Mouse (Mus musculus) embryonic fibroblast, embryonic 13.5 days (primary cell): ENCODE measurements around the gene D630045J12Rik. TPM values are rescaled to one million over a fixed set of nuclear protein-coding genes. Genes with fewer than 3 reads are reported as not detected.

Experiments
- H3K27ac ChIP-seq: 2 replicates; pipeline ENCODE4 v1.5.1; 2012; ENCODE audit warnings: low read length, control low read depth, inconsistent platforms; ENCODE audit not compliant: insufficient read depth
- H3K4me1 ChIP-seq: 2 replicates; pipeline ENCODE4 v1.6.1; 2011; ENCODE audit warnings: low read length; ENCODE audit not compliant: control insufficient read depth, insufficient read depth
- H3K4me3 ChIP-seq: 2 replicates; pipeline ENCODE4 v1.5.1; 2011; ENCODE audit warnings: mild to moderate bottlenecking, control low read depth, low read length; ENCODE audit not compliant: insufficient read depth
- CTCF ChIP-seq: IDR thresholded peaks from 2 replicates; pipeline ENCODE4 v1.5.1; 2011; ENCODE audit warnings: mild to moderate bottlenecking, control low read depth, low read length, moderate library complexity, borderline replicate concordance; ENCODE audit not compliant: insufficient read depth
- POLR2A ChIP-seq: IDR thresholded peaks from 2 replicates; pipeline ENCODE4 v1.6.1; 2011; ENCODE audit warnings: low read depth, mild to moderate bottlenecking, control low read depth, low read length, moderate library complexity
- polyA plus RNA-seq: library from polyadenylated mRNA; stranded (reverse); fragments of >200 nt; gene quantifications from 2 replicates; pipeline ENCODE4 v1.2.4, GENCODE M21; 2011; ENCODE audit warnings: low read depth; ENCODE audit not compliant: missing spikeins, insufficient read length

Gene D630045J12Rik
- polyA plus RNA-seq, 1 experiment: 6.1 TPM

DNA sequence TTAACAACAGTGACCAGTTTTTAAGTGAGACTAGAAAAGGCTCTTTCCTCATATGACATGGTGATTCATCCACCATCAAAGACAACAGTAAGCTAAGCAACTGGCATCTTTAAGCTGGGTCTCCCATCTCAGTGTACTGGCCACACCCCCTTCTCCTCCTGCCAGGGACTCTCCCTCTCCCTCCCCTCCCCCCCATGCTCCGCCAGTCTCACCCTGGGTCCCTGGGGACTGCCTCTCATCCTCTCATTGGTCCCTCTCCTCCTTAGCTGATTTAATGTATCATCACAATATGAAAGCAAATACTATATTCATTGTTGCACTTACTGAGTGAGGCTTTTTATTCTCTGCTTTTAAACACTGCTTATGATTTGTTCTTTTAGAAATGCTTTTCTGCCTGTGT is 29.7 kb downstream of the D630045J12Rik start:
- TF ChIP-seq CTCF: no peak
- no peak for TF ChIP-seq POLR2A
- no peak overlapping the region for H3K27ac ChIP-seq

DNA sequence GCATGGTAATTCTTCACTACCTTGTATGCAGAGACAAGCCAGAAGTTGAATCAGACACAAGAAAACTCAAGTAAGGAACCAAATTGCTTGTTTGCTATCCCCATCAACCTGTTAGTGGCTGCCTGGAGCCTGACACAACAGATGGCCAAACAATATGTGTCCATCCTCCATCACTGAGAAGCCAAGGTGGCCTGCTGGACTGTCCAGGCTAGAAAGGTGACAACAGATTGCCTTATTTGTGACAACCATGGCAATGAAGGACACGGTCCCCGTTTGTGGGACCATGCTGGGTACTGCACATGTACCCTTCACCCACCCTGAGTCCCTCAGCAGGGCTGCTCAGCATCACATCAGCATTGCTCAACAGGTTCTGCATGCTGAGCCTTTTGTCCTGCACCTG is 34.5 kb downstream of the D630045J12Rik start:
- TF ChIP-seq POLR2A (no peak), CTCF (no peak)
- H3K27ac ChIP-seq: no peak overlapping the region
- no peak overlapping the region for H3K4me3 ChIP-seq
- H3K4me1 ChIP-seq: no peaks in the 10 kb centered on the region

More for the DNA sequence above, 29.7 kb downstream of the D630045J12Rik start:
- Histone ChIP-seq H3K4me3 (no peak overlapping the region), H3K4me1 (no peaks in the 10 kb centered on the region)

DNA sequence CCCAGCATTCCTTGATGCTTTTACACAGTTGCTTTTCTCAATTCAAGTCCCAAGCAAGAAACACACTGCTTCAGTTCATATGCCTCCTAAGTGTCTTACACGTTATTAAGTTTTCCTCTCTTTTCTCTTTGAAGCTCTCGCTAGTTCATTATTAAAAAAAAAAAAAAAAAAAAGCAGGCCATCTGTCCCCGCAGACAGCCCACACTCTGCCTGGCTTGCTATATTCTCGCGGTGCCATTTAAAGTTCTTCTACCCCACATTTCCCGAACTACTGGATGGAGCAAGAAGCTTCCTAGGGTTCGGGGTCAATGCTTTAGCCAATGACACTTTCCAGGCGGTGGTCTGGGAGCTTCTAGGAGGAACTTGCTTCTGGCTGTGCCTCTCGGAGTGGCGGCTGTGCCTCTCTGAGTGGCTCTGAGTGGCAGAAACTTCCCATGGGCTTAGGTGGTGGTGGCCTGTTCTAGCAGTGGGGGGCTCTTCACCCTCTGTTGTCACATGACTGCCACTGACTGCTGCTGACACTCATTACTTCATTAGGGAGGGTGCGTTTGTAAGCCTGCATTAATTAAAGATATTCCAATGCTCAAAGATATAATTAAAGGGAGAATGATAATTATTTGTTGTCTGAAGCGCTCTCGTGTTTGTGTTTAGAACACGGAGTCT is 38.2 kb downstream of the D630045J12Rik start:
- no peak for TF ChIP-seq POLR2A
- no peak for TF ChIP-seq CTCF
- Histone ChIP-seq H3K4me1 (no peaks in the 10 kb centered on the region), H3K4me3 (no peak overlapping the region), H3K27ac (no peak overlapping the region)

DNA sequence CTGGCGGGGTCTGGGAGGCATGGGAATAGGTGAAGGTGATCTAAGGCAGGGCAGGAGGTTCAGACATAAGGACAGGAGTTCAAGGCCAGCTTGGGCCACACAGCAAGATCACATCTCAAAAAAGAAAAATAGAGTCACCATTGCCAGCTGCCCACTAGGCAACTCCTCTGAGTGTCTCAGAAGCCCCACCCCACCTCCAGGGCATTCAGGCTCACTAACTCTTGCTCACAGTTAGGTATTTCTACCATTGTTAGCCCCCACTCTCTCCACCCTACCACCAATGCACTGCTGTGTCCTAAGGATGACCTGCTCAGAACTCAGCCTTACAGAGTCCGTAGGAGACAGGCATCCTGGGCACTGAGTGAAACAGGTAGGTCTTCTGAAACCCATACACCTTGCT is 46.2 kb downstream of the D630045J12Rik start:
- H3K4me3 ChIP-seq: no peak overlapping the region
- no peak for TF ChIP-seq POLR2A
- H3K27ac ChIP-seq: no peak overlapping the region
- H3K4me1 ChIP-seq: 0 out of 2 replicates have a peak, but pooled peaks cover 4% of the 10 kb centered on the region

DNA sequence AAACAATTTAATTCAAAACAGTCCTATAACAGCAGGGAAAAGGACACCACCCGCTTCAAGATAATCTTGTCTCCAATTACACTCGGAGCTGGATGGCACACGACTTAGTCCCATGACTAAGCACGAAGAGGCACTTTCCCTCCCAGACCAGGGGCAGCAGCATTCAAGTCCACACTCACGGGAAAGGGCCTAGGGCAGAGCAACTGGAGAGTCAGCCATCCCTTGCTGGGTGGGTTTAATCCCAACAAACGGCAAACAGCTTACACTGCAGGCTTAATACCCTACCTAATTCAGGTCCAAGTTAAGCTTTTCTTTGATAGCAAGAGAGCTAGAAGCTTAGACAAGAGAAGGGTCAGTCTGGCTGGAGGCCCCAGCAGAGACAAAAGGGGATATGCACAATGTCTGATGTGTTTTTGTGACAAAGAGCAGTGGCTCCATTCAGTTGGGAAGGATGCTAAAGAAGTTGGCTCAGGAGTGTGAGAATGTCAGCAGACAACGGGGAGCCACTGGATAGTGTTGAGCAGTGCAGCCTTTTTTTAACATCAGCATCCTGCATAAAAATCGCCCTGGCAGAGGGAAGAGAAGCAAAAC is 46.8 kb downstream of the D630045J12Rik start:
- no peak overlapping the region for H3K27ac ChIP-seq
- H3K4me3 ChIP-seq: no peak overlapping the region
- H3K4me1 ChIP-seq: 0 out of 2 replicates have a peak, but pooled peaks cover 4% of the 10 kb centered on the region
- no peak for TF ChIP-seq CTCF
- no peak for TF ChIP-seq POLR2A

DNA sequence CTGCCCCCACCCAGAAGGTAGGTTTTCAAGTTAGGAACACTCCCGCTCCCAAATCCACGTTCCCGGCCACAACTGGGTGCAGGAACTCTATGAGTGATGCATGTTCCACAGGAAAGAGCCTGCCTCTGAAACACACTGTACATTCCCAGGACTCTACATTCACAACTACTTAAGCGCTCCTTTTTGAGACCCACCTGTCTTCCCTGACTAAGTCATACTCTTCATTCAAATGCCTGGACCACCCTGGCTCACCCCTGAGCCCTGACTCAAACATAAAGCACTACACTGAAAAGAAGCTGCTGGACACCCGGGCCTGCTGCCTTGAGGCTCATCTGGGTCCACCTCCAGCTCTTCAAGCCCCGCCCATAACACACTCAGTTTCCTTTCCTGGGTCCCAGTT is 48.4 kb downstream of the D630045J12Rik start:
- TF ChIP-seq CTCF: no peak
- no peak for TF ChIP-seq POLR2A
- Histone ChIP-seq H3K4me3 (no peak overlapping the region), H3K4me1 (0 out of 2 replicates have a peak, but pooled peaks cover 4% of the 10 kb centered on the region), H3K27ac (no peak overlapping the region)

DNA sequence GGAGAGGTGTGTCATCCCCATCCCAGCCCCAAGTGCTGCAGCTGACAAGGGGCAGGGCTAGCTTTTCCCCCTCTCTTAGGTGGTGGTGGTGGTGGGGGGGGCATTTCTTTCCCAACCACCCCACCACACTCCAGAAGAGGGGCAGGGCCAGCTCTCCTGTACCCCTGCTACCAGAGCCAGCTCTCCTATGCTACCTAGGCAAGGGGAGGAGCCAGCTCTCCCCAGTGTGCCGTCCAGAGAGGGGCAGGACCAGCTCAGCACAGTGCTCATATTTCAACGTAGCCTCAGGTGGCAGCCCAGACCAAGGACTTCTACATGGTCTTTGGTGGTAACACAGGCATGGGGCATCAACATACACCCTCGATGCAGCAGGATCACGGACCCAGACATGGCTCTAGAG is 50.0 kb downstream of the D630045J12Rik start:
- 0 out of 2 replicates have a peak, but pooled peaks cover 4% of the 10 kb centered on the region for H3K4me1 ChIP-seq
- no peak overlapping the region for H3K27ac ChIP-seq
- H3K4me3 ChIP-seq: no peak overlapping the region
- TF ChIP-seq CTCF (no peak), POLR2A (no peak)

DNA sequence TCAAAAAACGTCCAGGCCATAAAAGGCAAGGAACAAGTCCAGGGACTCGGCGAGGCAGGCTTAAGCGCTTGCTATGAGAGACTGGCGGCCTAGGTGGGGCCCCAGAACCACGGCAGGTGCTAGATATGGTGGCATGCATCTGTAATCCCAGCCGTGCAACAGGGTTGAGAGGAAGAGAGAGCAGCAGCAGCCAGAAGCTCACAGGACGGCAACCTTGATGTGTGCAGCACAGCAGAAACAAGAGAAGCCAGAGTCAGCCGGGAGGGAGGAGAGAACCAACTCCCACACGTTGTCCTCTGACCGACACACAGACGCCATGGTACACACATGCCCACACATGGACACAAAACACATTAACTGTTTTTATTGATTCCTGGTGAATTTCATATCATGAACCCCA is 51.0 kb downstream of the D630045J12Rik start:
- Histone ChIP-seq H3K4me1 (0 out of 2 replicates have a peak, but pooled peaks cover 4% of the 10 kb centered on the region), H3K4me3 (no peak overlapping the region), H3K27ac (no peak overlapping the region)
- TF ChIP-seq POLR2A: no peak
- TF ChIP-seq CTCF: no peak

DNA sequence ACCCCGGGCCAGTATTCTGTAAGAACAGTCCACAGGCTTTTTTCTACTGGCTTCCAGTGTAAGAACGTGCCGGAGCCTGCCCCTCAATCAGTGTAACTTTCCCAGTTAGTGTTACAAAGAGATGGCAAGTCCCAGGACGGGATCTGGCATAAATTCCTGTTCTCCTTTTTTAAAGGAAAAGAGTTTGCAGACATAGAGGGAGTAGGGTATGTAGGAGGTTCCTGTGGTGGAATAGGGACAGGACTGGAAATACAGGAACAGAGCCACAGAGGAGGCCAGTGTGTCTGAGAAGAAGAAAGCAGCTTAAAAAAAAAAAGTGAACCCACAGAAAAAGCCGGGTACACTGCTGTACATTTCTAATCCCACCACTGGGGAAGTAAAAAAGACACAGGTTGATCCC is 52.3 kb downstream of the D630045J12Rik start:
- H3K27ac ChIP-seq: no peak overlapping the region
- H3K4me3 ChIP-seq: no peak overlapping the region
- no peaks in the 10 kb centered on the region for H3K4me1 ChIP-seq
- no peak for TF ChIP-seq CTCF
- no peak for TF ChIP-seq POLR2A

DNA sequence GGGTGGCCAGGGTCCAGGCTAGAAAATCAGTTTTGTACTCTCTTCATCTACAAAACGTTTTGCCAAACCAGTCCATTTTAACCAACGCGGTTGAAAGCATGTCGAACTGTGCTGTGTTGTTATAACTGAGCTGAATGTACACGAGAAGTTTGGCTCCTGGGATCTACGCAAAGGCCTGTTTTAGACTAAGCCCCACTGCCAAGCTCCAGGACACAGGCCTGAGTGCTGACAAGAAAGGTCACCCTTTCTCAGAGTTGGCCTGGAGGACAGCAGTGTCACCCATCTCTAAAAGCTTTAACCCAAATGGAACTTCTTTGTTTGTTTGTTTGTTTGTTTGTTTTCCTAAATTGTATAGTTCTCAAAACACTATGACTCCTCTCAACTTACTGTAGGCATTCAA is 54.2 kb downstream of the D630045J12Rik start:
- Histone ChIP-seq H3K27ac (no peak overlapping the region), H3K4me1 (no peaks in the 10 kb centered on the region), H3K4me3 (no peak overlapping the region)
- TF ChIP-seq POLR2A: no peak
- no peak for TF ChIP-seq CTCF
